Mouse (Mus musculus) adrenal gland, adult 8-10 months (tissue): ENCODE data around the gene Dock9. TPM values are rescaled to one million over a fixed set of nuclear protein-coding genes. Genes with fewer than 3 reads are reported as not detected.
A peak's percentile ranks its signal among the peaks of the same experiment; 100 is the strongest.

Experiments
- DNase-seq: peaks from one replicate; pipeline ENCODE4 v3.0.0; 2022
- total RNA-seq, 4 experiments: library from RNA; stranded (reverse); gene quantifications; 2 replicates each; pipeline ENCODE4 v1.2.4; 2022

Dock9 gene
- total RNA-seq, 4 experiments from 2014 or later = 26.1 to 41.7 (median 33.0) TPM

GRCm38 (mm10) chr14:121573391-121573790, 224.2 kb downstream of the Dock9 start:
- DNase-seq = no peak

DNA sequence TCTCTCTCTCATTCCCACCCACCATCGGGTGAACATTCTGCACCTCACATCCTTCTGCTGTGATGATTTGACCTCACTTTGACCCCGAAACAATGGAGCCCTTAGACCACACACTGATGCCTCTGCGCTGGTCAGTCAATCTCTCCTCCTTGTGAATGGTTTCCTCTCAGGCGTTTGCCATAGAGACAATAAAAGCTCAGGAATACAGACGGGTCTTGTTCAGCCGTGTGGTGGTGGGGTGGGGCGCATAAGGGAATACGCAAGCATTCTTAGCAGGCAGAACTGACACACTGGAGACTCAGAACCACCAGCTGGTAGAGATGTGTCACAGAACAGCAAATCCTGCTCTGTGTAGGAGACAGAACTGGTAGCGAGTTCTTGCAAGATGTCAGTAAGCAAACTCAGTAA, 230.8 kb downstream of the Dock9 start:
- no peak for DNase-seq

- no peak for DNase-seq
Observed at GRCm38 (mm10) chr14:121565930-121566329, 231.7 kb downstream of the Dock9 start.

GRCm38 (mm10) chr14:121564656-121565055, 233.0 kb downstream of the Dock9 start:
- no peak for DNase-seq

DNA sequence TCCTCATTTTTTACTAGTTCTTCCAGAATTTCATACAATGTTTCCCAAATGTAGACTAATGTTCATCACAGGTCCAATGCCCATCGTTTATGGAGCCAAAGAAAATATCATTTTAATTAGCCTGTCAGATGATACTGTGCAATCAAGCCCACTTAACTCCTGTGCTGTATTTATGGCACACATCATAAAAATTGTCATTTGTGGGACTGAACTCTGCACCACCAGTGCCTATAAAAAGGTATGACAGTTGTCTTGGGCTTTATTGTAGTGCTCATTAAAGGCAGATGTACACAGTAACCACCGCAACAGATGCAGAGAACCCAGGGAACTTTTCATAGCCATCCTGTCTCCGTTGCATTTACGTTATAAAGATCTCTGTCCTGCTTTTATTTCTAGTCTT, 233.7 kb downstream of the Dock9 start:
- no peak for DNase-seq

DNA sequence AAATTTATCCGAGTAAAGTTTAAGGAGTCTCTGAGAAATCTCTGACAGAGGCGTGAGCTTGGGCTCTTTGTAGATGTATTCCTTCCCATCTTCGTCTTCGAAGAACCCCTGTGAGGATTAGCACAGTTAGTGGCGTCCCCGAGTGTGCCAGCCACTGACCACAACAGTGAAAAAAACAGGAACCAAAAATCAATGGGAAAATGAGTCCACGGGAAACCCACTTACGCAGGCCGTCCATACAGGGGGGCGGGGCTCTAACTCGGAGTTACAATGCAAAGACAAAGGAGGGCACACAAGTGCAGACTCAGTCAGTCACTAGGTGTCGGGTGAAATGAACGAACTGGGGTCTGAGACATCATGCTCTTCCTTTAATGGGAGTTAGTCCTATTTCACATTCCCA, 238.6 kb downstream of the Dock9 start:
- DNase-seq = no peak

- no peak for DNase-seq
Observed at GRCm38 (mm10) chr14:121556401-121557315, 241.0 kb downstream of the Dock9 start.

GRCm38 (mm10) chr14:121553785-121554184, 243.9 kb downstream of the Dock9 start:
- DNase-seq = no peak

- DNase-seq = no peak
Observed at GRCm38 (mm10) chr14:121552586-121552985, 245.1 kb downstream of the Dock9 start.

GRCm38 (mm10) chr14:121549834-121550233, 247.8 kb downstream of the Dock9 start:
- DNase-seq = no peak

DNA sequence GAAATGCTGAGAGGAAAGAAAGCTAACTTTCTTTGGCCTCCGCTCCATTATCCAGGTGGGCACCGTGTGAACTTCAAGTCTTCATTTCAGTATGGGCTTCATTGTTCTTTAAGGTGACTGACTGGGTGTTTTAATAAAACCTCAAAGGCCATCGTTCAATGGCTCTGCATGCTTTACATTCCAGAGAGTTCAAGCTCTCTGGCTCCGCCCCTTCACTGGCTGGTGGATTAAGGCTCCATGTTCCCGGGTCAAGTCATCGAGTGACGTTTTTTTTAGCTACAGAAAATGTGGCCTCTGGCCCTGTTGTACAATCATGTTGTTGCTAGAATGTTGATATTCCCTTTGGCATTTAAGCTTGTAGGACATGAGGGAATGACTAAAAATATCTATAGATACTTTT, 249.9 kb downstream of the Dock9 start:
- no peak for DNase-seq

DNA sequence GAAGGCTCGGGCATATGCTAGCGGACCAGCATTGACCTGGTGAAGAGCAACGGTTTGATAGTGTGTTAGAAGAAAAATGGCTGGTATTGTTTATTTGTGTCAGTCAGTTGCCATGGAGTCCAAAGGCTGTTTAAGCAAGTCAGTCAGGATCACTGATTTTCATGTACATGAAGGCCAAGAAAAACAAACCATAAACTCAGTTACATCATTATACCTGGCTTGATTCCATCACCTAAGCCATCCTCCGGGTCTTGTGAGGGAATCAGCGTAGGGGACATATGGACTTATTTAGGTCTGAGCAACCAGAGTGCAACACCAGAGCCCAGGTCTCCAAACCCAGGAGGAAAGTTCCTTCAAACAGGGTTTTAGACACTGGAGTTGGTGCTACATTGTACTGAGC, 251.0 kb downstream of the Dock9 start:
- DNase-seq = no peak

- no peak for DNase-seq
Observed at GRCm38 (mm10) chr14:121545551-121546331, 251.9 kb downstream of the Dock9 start.

DNA sequence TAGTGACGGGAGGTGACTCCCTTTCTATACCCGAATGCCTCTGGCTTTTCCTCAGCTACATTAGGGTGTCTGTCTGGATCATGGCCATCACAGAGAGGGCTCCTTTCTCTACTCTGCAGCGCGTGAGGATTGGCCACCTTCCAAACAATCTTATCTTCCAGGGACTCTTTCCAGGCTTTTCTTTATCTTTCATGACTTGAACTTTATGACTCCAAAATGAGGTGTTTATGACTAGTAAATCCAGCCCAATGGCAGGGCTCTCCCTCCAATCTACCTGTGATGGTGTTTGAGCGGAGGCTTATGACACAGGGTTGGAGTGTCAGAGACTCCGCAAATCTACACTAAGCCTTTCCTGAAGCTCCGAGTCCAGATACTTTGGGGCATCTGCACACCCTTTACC, 256.4 kb downstream of the Dock9 start:
- no peak for DNase-seq

DNA sequence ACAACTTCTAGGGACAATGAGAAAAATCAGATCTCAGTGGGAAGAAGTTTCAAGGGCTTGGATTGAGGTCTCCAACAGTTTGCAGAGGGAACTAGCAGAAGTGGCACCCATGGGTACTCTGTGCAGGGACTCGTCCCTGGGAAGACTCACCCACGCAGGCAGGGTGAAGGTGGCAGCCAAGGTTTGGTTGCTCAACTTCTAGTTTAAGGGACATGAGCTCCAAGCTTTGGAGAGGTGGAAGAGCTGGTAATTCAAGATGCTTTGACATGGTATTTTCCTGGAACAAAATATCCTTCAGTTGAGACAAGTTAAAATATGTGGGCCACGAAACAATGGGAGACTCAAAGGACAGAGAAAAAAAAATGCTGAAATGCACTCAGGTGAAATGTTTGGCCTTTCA, 263.1 kb downstream of the Dock9 start:
- peak; percentile 23 for DNase-seq

DNA sequence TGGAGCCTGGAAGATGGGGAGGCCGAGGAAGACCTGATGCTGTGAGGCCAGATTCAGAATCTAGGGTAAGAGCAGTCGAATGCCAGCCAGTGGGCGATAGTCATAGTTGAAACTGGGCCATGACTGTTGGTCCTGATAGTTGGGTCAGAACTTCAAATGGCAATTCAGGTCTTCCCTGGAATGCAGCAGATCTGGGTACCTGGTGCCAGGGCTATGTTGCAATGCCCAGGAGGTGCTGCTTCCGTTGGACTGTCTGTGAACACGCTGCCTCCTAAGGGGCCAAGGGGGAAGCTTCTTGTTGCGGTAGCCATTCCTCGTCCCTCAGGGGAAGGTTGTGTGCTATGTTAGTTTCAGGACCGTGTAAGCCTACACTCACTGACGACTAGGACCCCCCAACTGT, 266.8 kb downstream of the Dock9 start:
- no peak for DNase-seq

GRCm38 (mm10) chr14:121527883-121528282, 269.8 kb downstream of the Dock9 start:
- no peak for DNase-seq

DNA sequence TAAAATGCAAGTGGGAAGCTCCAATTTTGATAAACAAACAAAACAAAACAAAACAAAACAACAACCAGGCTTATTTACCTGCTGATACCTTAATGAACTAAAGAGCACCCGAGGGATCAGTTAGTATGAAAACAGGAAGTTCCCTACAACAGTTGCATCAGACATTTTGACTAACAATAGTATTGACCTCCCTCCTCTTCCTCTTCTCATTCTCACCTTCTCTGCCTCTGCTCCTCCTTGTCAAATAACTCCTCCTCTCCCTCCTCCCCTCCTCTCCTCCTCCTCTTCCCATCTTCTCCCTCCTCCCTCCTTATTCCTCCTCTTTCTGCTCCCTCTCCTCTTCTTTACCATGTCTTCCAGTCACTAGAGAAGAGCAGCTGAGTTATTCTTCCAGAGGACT, 270.4 kb downstream of the Dock9 start:
- DNase-seq = no peak

DNA sequence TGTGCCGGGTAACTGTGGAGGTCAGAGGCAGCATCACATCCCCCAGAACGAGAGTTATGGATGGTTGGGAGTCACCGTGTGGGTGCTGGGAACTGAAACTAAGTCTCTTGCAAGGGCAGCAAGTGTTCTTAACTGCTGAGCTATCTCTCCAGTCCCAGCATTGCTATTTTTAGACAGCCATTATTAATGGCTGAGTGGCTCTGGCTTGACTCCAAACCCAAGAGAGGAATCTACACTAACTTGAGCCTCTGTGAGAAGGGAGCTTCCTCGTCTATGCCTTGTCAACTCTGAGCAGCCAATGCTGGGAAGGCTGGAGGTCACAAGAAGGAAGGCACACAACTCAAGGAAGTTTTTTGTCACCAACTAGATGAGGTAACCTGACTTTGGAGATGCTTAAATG, 275.9 kb downstream of the Dock9 start:
- DNase-seq = peak; percentile 45

DNA sequence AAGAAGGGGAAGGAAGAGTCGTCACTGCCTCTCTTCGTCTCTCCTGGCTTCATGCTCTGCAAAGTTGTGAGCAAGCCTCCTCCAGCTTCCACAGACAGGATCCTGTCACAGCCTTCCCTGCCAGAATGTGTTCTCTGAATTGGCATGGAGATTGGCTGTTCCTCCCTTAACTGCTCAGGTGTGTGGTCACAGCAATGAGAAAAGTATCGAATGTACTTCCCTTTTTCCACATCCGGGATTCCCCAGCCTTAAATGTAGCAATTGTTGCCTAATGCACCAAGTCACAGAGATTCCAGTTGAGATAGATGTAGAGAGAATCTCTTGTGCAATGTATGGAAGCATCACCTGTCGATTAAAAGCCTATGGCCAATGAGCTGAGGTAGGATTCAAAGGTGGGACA, 280.8 kb downstream of the Dock9 start:
- DNase-seq = no peak

DNA sequence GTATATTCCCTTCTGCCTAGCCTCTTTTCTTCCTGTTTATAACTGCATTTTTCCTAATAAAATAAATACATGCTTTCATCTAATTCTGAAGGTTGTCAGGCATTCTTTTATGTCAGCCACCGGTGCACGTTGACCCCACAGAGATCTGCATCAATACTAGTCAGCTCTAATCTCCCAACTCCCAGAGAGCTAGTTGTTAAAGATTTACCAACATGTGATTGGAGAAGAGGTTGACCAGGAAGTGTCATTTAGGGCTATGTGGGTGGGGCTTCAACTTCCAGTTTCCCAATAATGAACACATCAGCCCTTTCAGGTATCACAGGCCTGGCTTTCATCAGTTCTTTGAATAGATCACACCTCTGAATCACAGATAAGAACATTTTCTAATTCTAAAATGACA, 288.7 kb downstream of the Dock9 start:
- no peak for DNase-seq

DNA sequence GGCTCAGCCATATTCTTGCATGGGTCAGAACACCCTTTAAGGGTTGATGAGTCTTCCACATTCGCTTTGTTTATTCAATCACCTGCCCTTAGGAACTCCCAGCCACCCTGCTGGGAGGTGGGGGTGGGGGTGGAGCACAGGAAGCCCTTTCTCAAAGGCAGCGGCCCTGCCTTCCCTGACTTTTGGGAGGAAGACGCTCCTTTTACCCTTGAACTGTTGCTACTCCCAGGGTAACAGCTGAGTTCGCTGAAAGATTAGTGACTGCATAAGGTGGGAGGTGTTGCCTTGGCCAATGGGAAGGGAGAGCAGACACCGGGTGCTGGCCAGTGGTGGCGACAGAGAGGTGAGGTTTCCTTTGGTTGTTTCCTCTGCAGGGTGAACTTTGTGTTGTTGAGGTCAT, 291.3 kb downstream of the Dock9 start:
- DNase-seq = no peak

- no peak for DNase-seq
Observed at GRCm38 (mm10) chr14:121505485-121505860, 292.2 kb downstream of the Dock9 start.
